Mouse (Mus musculus) gastrocnemius, postnatal 10 days (tissue): Measurements from ENCODE around the gene Dexi. TPM values are rescaled to one million over a fixed set of nuclear protein-coding genes. Genes with fewer than 3 reads are reported as not detected.

Source experiments
- DNase-seq: peaks from one replicate; pipeline ENCODE4 v3.0.0; 2021; ENCODE audit warnings: mixed read lengths
- total RNA-seq, 2 experiments: library from RNA; stranded (reverse); gene quantifications; 2 replicates each; pipeline ENCODE4 v1.2.3; 2021

Dexi gene
- total RNA-seq, 2 experiments from 2014 or later = 26.8 to 30.3 TPM

DNA sequence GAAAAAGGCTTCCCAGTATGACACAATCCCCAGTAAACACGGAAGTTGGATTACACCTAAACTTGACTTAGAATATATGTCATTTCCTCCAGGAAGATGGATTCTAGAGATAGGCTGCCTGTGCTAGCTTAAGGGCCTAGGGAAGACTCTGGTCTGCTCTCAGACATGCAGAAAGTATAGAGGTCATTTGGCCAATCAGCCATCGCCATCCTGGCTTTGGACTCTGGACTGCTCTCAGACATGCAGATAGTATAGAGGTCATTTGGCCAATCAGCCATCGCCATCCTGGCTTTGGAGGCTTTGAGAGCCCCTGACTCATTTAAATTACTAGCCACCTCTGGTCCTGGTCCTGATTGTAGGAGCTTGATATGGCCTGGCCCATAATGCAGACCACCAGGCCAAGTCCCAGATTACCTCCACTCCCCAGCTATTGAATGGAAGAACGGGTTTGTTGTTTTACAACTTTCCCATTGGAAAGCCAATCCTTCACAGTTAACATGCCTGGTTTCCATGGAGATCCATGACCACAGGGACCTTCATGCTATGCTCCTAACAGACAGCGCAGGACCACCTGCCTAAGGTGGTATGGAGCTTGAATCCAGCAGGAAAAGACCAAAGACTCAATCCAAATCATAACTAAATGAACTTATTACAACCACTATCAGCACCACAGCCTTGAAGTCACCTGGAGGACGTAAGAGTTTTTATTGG lies 88.8 kb downstream of the Dexi start:
- DNase-seq = no peak

Other genes with a start within 250 kb of the Dexi start
- 10 to 100 TPM; 12.3 to 14.4 TPM for gene Emp2, start 229.1 kb downstream of the Dexi start, total RNA-seq
- under 1 TPM; 0.23 to 0.31 TPM for gene Tekt5, start 147.6 kb downstream of the Dexi start, total RNA-seq
- 1 to 10 TPM; 7.8 to 8.5 TPM for gene Nubp1, start 131.1 kb downstream of the Dexi start, total RNA-seq
- gene Tvp23a, start 95.7 kb downstream of the Dexi start, total RNA-seq = 1 to 10 TPM; 1.2 TPM
- gene Ciita, start 63.0 kb downstream of the Dexi start, total RNA-seq = under 1 TPM; 0.14 to 0.21 TPM
- gene Clec16a, start 2.3 kb upstream of the Dexi start, total RNA-seq = 10 to 100 TPM; 24.5 to 25.8 TPM
- 1 to 10 TPM; 1.1 to 2.2 TPM for gene Socs1, start 242.5 kb upstream of the Dexi start, total RNA-seq
- gene Tnp2, start 245.6 kb upstream of the Dexi start, total RNA-seq = not detected
- gene Prm3, start 247.9 kb upstream of the Dexi start, total RNA-seq = not detected